Comparison of ENCODE assay signal across 8 mouse cellular contexts in the genomic region with DNA sequence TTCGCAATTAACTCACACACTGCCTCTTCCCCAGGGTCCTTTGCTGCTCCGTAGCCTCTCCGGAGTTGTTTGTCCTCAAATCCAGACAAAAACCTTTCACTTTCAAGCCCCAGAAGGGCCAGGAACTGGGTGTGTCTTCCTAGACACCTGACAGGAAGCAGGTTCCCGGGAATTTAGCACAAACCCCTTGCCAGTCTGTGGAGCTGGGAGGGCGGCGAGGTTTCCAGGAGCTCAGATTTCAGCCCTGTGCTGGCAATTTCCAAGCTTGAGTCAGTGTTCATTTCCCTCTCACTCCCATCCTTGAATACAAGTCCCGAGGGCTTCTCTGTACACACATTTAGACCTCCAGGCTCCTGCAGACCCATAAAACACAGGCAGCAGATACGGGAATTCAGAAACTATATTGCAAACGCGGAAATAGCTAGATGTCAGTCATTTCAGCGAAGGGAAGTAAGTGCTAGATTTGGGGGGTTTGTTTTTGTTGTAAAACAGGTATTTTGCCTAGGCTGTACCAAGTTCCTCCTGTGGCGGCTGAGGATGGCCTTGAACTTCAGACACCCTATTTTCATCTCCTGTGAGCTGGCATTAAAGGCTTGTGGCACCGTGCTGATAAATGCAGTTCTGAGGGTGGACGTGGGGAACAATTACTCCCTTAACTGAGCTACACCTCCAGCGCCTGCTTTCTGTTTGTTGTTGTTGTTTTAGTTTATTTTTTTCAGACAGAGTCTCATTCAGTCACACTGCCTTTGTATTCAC. TPM values are rescaled to one million over a fixed set of nuclear protein-coding genes. Genes with fewer than 3 reads are reported as not detected.
DNase-seq lines count a peak whose midpoint lies in the region; ATAC-seq lines count a peak whose summit lies in the region.

No protein-coding gene starts in this region.

- H3K36me3 ChIP-seq in heart, embryonic 15.5 days: no peaks in the 10 kb centered on the region
- H3K36me3 ChIP-seq in limb, embryonic 15.5 days: no peaks in the 10 kb centered on the region

- peak overlapping the region; percentile 30 for H3K4me2 ChIP-seq in heart, embryonic 15.5 days
- H3K4me2 ChIP-seq in limb, embryonic 15.5 days: peak overlapping the region; percentile 40

- no peak overlapping the region for H3K9ac ChIP-seq in heart, embryonic 15.5 days
- H3K9ac ChIP-seq in limb, embryonic 15.5 days: no peak overlapping the region

- H3K27ac ChIP-seq in heart, embryonic 15.5 days: no peak overlapping the region
- H3K27ac ChIP-seq in limb, embryonic 15.5 days: peak overlapping the region; percentile 64

- H3K4me1 ChIP-seq in heart, embryonic 15.5 days (replicated peaks): peaks cover 20% of the 10 kb centered on the region
- H3K4me1 ChIP-seq in limb, embryonic 15.5 days: peaks cover 13% of the 10 kb centered on the region

- H3K27me3 ChIP-seq in heart, embryonic 15.5 days: no peaks in the 10 kb centered on the region
- H3K27me3 ChIP-seq in limb, embryonic 15.5 days: no peaks in the 10 kb centered on the region

- no peaks in the 10 kb centered on the region for H3K9me3 ChIP-seq in heart, embryonic 15.5 days (replicated peaks)
- no peaks in the 10 kb centered on the region for H3K9me3 ChIP-seq in limb, embryonic 15.5 days

- DNase-seq in adrenal gland, adult (ENCODE audit: inconsistent age in 2 of 2, low spot score in 1 of 2): peak; percentile 35 to 62
- DNase-seq in adrenal gland, adult 8-10 months: no peak
- peak; percentile 76 for DNase-seq in ZHBTc4 (ENCODE audit: low read depth, low spot score)
- no peak for DNase-seq in spleen, adult 18-20 months
- DNase-seq in cerebellum, postnatal 14 days: no peak

- peak overlapping the region; percentile 0; the same call in 1 of the 2 replicates for H3K4me3 ChIP-seq in heart, embryonic 15.5 days
- H3K4me3 ChIP-seq in limb, embryonic 15.5 days: peak overlapping the region; percentile 26

- no peak for ATAC-seq in heart, embryonic 15.5 days (replicated peaks; ENCODE audit: insufficient number of reproducible peaks, insufficient read depth, low FRiP score, low read depth)
- ATAC-seq in limb, embryonic 15.5 days (ENCODE audit: insufficient number of reproducible peaks, low FRiP score, low TSS enrichment, low read depth): no peak; the same call in 1 of the 2 replicates
- ATAC-seq in megakaryocyte-erythroid progenitor cell, adult 5-6 weeks (replicated peaks; ENCODE audit: low FRiP score, low TSS enrichment, poor library complexity, severe bottlenecking): no peak

- 53% methylated on average over 15 of the region's 15 CpGs for WGBS in heart, embryonic 15.5 days
- WGBS in limb, embryonic 15.5 days: 21% methylated on average over 15 of the region's 15 CpGs

RNA-seq across cellular contexts. Expression of a gene that starts 33.4 kb away (rescaled TPM):
- total RNA-seq in adrenal gland, adult 8-10 months (2022): 100 to 1,000 TPM; 102 to 124 (median 117) TPM
- polyA plus RNA-seq in heart, embryonic 15.5 days (2015; fragmentation: Nextera tagmentation; extraction: Ambion mirVana): 44.2 and 45.8 TPM in 2 replicates
- 17.9 and 24.4 TPM in 2 replicates for polyA plus RNA-seq in limb, embryonic 15.5 days (2015; fragmentation: Nextera tagmentation; extraction: Ambion mirVana)
- 23.5 and 24.4 TPM in 2 replicates for total RNA-seq in megakaryocyte-erythroid progenitor cell, adult 5-6 weeks (2014; fragmentation: Nextera tagmentation)
- total RNA-seq in megakaryocyte-erythroid progenitor cell, adult 5-6 weeks (2017): 36.7 and 37.4 TPM in 2 replicates

RNA-seq across cellular contexts. Expression of a gene that starts 57.5 kb away (rescaled TPM):
- 100 to 1,000 TPM; 128 to 260 (median 184) TPM for total RNA-seq in adrenal gland, adult 8-10 months (2022)
- 44.2 and 51.1 TPM in 2 replicates for polyA plus RNA-seq in heart, embryonic 15.5 days (2015; fragmentation: Nextera tagmentation; extraction: Ambion mirVana)
- polyA plus RNA-seq in limb, embryonic 15.5 days (2015; fragmentation: Nextera tagmentation; extraction: Ambion mirVana): 116 and 125 TPM in 2 replicates
- 7.8 TPM in 2 replicates for total RNA-seq in megakaryocyte-erythroid progenitor cell, adult 5-6 weeks (2014; fragmentation: Nextera tagmentation)
- total RNA-seq in megakaryocyte-erythroid progenitor cell, adult 5-6 weeks (2017): 5.0 and 8.4 TPM in 2 replicates

Comparison
In these comparisons a context has a peak if more than half of its experiments do, and no peak if none do; other contexts are left out.
1. DNase-seq: peak in adrenal gland, adult (2 of 2) and ZHBTc4 (single experiment); none in adrenal gland, adult 8-10 months (single experiment), spleen, adult 18-20 months (0 of 2) and cerebellum, postnatal 14 days (0 of 2).
2. RNA of a gene that starts 57.5 kb away (total RNA-seq): 128 to 260 TPM in adrenal gland, adult 8-10 months; 5.0 to 8.4 TPM in megakaryocyte-erythroid progenitor cell, adult 5-6 weeks; every median in the first group is over 10 times any median in the second.